Mouse (Mus musculus) heart, embryonic 13.5 days (tissue): ENCODE data around the gene Nos1ap. TPM values are rescaled to one million over a fixed set of nuclear protein-coding genes. Genes with fewer than 3 reads are reported as not detected.

Source experiments
- ATAC-seq: fragments of 200-750 bp; cut with Nextera tagmentation; 2 replicates; pipeline ENCODE4 v1.8.0; 2017; ENCODE audit warnings: moderate TSS enrichment; ENCODE audit not compliant: insufficient number of reproducible peaks, low FRiP score, low TSS enrichment; ENCODE audit errors: extremely low read depth
- H3K27ac ChIP-seq: fragments of 300-500 bp; sonication (generic); replicated peaks from 2 replicates; pipeline ENCODE4 v1.5.1; 2015; ENCODE audit warnings: moderate library complexity, mild to moderate bottlenecking, inconsistent platforms
- H3K27me3 ChIP-seq: fragments of 300-500 bp; sonication (generic); replicated peaks from 2 replicates; pipeline ENCODE4 v1.6.1; 2015; ENCODE audit warnings: mild to moderate bottlenecking, inconsistent platforms
- H3K36me3 ChIP-seq: fragments of 300-500 bp; sonication (generic); 2 replicates; pipeline ENCODE4 v1.6.1; 2015; ENCODE audit warnings: mild to moderate bottlenecking, inconsistent platforms
- H3K4me1 ChIP-seq: fragments of 300-500 bp; sonication (generic); 2 replicates; pipeline ENCODE4 v1.6.1; 2015; ENCODE audit warnings: inconsistent platforms
- H3K4me2 ChIP-seq: fragments of 300-500 bp; sonication (generic); 2 replicates; pipeline ENCODE4 v1.6.1; 2015; ENCODE audit warnings: inconsistent platforms, mild to moderate bottlenecking, moderate library complexity
- H3K4me3 ChIP-seq: fragments of 300-500 bp; sonication (generic); 2 replicates; pipeline ENCODE4 v1.5.1; 2015; ENCODE audit warnings: moderate library complexity, mild to moderate bottlenecking, inconsistent platforms
- H3K9ac ChIP-seq: fragments of 300-500 bp; sonication (generic); 2 replicates; pipeline ENCODE4 v1.6.1; 2015; ENCODE audit warnings: inconsistent platforms, mild to moderate bottlenecking, moderate library complexity
- H3K9me3 ChIP-seq: fragments of 300-500 bp; sonication (generic); 2 replicates; pipeline ENCODE4 v1.6.1; 2016; ENCODE audit warnings: inconsistent platforms
- WGBS: fragments of 180-500 bp; shearing (Covaris S2); methylation state at CpG from one replicate; pipeline ENCODE4 v1.1.7; 2015; ENCODE audit warnings: mixed read lengths; 5-methylcytosine and 5-hydroxymethylcytosine counted together
- polyA plus RNA-seq: library from polyadenylated mRNA; unstranded; fragments of >200 nt; fragmentation: Nextera tagmentation; extraction: Ambion mirVana; gene quantifications from 2 replicates; pipeline ENCODE4 v1.2.1, GENCODE M21; 2015

Nos1ap gene
- polyA plus RNA-seq, 1 experiment from 2014 or later, result 17.9 TPM

DNA sequence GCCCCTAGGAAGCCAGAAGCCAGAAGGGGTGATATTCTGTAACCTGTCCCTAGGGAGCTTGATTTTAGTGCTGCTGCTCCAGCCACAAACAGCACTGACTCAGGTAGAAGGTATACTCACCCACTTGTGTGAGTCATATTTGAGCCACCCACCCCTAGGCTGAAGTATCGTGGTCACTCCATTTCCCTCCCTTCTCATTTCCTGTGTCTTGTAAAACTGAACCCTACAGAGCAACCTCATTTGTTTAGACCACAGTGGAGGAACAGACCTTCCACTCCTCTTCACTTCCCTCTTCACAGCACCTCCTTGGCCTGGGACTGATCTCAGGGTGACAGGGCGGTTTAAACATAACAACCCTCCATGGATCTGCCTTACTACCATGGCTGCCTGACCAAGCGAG lies 312.6 kb downstream of the Nos1ap start, which contains the start of gene Sh2d1b1:
Sh2d1b1 (plus strand) TSS at position 305 of the 400 bp plus-strand sequence.
- ATAC-seq, result no peak

GRCm38 (mm10) chr1:170273252-170273651 lies 316.4 kb downstream of the Nos1ap start:
- ATAC-seq, result no peak
- H3K9me3 ChIP-seq, result no peaks in the 10 kb centered on the region; the same call in 1 of the 2 replicates
- H3K9ac ChIP-seq, result no peak overlapping the region
- no peak overlapping the region for H3K27ac ChIP-seq
- H3K36me3 ChIP-seq, result no peaks in the 10 kb centered on the region
- H3K4me1 ChIP-seq, result no peaks in the 10 kb centered on the region
- H3K4me3 ChIP-seq, result no peak overlapping the region
- H3K4me2 ChIP-seq, result no peak overlapping the region
- peaks cover 5% of the 10 kb centered on the region; the same call in 1 of the 2 replicates for H3K27me3 ChIP-seq

More for the DNA sequence above, 312.6 kb downstream of the Nos1ap start, which contains the start of gene Sh2d1b1:
- no peak within 1 kb of the TSS for H3K9ac ChIP-seq
- WGBS, result 50% methylated on average over 3 of the region's 3 CpGs
- no peaks in the 10 kb centered on the region for H3K4me1 ChIP-seq
- no peaks in the 10 kb centered on the region for H3K9me3 ChIP-seq
- peaks cover 5% of the 10 kb centered on the region; the same call in 1 of the 2 replicates for H3K27me3 ChIP-seq
- no peak within 1 kb of the TSS for H3K4me3 ChIP-seq
- no peak within 1 kb of the TSS for H3K27ac ChIP-seq
- no peaks in the 10 kb centered on the region for H3K36me3 ChIP-seq
- H3K4me2 ChIP-seq, result no peak within 1 kb of the TSS

DNA sequence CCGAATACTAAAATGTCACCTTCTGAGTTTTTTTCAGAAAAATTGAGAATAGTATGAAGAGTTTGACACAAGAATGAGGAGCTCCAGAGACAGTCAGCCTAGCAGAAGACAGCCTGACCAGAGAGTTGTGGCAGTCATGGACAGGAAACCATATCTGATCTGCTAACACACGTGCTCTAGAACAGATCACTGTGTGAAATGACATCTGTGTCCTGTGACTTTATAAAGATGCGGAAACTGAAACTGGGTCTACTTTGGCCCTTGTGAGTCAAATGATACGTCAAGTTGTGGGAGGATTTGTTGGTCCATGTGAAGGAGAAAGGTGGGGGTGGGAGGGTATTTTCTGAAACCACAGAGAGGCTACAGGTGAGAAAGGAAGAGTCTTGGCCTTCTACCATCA lies 319.0 kb downstream of the Nos1ap start:
- Histone ChIP-seq H3K9me3 (peaks cover 15% of the 10 kb centered on the region), H3K4me1 (no peaks in the 10 kb centered on the region), H3K4me3 (no peak overlapping the region), H3K27ac (no peak overlapping the region), H3K36me3 (no peaks in the 10 kb centered on the region), H3K4me2 (no peak overlapping the region), H3K27me3 (peaks cover 5% of the 10 kb centered on the region; the same call in 1 of the 2 replicates), H3K9ac (no peak overlapping the region)
- 68% methylated on average over 4 of the region's 4 CpGs for WGBS
- no peak for ATAC-seq

DNA sequence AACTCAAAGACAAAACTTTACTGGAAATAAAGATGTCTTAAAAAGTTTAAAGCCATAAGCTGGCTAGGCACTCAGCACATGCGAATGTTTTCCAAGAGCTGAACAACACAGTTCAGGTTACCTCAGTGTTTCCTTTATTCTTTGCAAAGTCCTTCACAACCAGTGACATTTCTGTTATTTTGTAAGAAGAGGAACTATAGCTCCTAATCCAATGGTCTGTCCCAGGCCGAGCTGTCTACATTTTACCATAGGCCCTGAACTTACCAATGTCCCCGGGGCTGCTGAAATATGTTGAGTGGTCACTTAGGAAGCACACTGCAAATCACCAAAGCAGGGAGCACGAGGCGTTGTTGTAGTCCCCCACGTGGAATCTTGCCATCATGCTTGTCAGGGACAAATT lies 319.4 kb downstream of the Nos1ap start:
- Histone ChIP-seq H3K27me3 (peaks cover 5% of the 10 kb centered on the region; the same call in 1 of the 2 replicates), H3K27ac (no peak overlapping the region), H3K4me1 (no peaks in the 10 kb centered on the region), H3K4me3 (no peak overlapping the region), H3K9me3 (peaks cover 15% of the 10 kb centered on the region), H3K4me2 (no peak overlapping the region), H3K9ac (no peak overlapping the region), H3K36me3 (no peaks in the 10 kb centered on the region)
- WGBS, result 67% methylated on average over 6 of the region's 6 CpGs
- no peak for ATAC-seq

DNA sequence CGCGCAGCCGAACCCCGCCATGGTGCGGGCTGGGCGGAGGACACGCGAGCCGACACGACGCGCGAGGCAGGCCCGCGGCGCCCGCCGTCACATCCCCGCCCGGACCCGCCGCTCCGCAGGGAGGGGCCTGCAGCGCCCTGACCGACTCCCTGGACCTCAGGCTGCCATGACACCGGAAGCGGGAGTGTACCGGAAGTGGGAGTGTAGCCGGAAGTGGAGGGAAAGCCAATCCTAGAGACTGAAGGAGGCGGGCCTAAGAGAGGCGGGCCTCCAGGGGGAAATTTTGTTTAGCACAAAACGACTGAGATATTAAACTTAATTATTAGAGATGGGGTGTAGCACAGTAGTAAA lies 334.1 kb downstream of the Nos1ap start:
- no peak; the same call in 1 of the 2 replicates for ATAC-seq
- H3K36me3 ChIP-seq, result no peaks in the 10 kb centered on the region
- no peak overlapping the region for H3K27ac ChIP-seq

DNA sequence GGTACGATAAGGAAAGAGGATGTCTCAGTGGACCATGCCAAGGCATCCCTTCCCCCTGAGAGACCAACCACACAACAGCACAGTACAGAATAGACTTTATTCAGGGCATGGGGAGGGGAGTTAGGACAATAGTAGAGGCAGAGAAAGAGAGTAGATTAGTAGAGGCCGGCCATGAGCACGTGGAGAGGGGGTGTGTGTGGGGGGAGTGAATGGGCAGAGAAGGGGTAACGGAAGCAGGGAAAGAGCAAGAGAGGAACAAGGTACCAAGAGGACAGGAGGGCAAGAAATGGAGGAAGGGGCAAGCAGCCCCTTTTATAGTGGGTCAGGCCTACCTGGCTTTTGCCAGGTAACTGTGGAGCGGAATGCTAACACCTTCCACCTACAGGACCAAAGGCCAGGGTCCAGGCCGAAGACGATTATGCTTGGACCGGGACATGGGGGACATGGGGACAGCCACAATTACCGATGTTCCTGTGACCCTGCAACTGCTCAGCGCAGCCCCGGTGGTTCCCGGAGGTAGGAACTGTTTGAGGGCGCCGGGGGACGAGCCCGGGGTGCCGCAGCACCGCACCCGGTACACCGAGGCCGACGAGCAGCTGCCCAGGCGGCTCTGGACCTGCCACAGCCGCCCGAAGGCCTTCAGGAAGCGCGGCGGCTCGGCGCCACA lies 334.6 kb downstream of the Nos1ap start:
- WGBS, result 28% methylated on average over 30 of the region's 30 CpGs
- Histone ChIP-seq H3K4me2 (peak overlapping the region; percentile 78), H3K27ac (no peak overlapping the region), H3K27me3 (no peaks in the 10 kb centered on the region; the same call in none of the 2 replicates), H3K4me1 (no peaks in the 10 kb centered on the region), H3K9ac (peak overlapping the region; percentile 84), H3K9me3 (no peaks in the 10 kb centered on the region), H3K4me3 (peak overlapping the region; percentile 63), H3K36me3 (no peaks in the 10 kb centered on the region)
- ATAC-seq, result no peak

More for the DNA sequence above, 334.1 kb downstream of the Nos1ap start:
- Histone ChIP-seq H3K9ac (peak overlapping the region; percentile 84), H3K27me3 (no peaks in the 10 kb centered on the region; the same call in none of the 2 replicates), H3K4me1 (no peaks in the 10 kb centered on the region), H3K9me3 (no peaks in the 10 kb centered on the region), H3K4me3 (peak overlapping the region; percentile 63), H3K4me2 (peak overlapping the region; percentile 78)
- 10% methylated on average over 32 of the region's 32 CpGs for WGBS

Other genes with a start within 250 kb of the Nos1ap start
- 35.8 and 38.4 TPM in 2 replicates for gene Olfml2b, start 54.7 kb upstream of the Nos1ap start, polyA plus RNA-seq